Mouse (Mus musculus) myocyte (in vitro differentiated cells): ENCODE measurements at regions not wholly inside any gene's neighbourhood (a gene's known extent, or its start where the extent isn't known, plus 50 kb on each side); places are given as distances from the start of the nearest gene placed in this dataset.

Source experiments
- H3K27me3 ChIP-seq: one replicate; pipeline ENCODE4 v1.6.1; 2011; ENCODE audit not compliant: control insufficient read depth, insufficient read depth, insufficient read length
- H3K36me3 ChIP-seq: one replicate; pipeline ENCODE4 v1.6.1; 2011; ENCODE audit not compliant: control insufficient read depth, insufficient read depth
- H3K4me2 ChIP-seq: one replicate; pipeline ENCODE4 v1.6.1; 2011; ENCODE audit warnings: low read depth, control low read depth
- H3K4me3 ChIP-seq: one replicate; pipeline ENCODE4 v1.5.1; 2011; ENCODE audit warnings: mild to moderate bottlenecking, control low read depth, moderate library complexity
- H3K79me2 ChIP-seq: one replicate; pipeline ENCODE4 v1.6.1; 2011; ENCODE audit not compliant: control insufficient read depth, insufficient read depth
- H3ac ChIP-seq: one replicate; pipeline ENCODE4 v1.6.1; 2011; ENCODE audit not compliant: control insufficient read depth, insufficient read length
- CEBPB ChIP-seq: IDR thresholded peaks from 2 replicates; pipeline ENCODE4 v1.6.1; 2011; ENCODE audit warnings: mild to moderate bottlenecking, moderate library complexity; ENCODE audit not compliant: poor library complexity, insufficient read depth, severe bottlenecking
- E2F4 ChIP-seq: IDR thresholded peaks from one replicate; pipeline ENCODE4 v1.6.1; 2011; ENCODE audit warnings: mild to moderate bottlenecking, control low read depth, moderate library complexity; ENCODE audit not compliant: insufficient read depth
- MAX ChIP-seq: IDR thresholded peaks from one replicate; pipeline ENCODE4 v1.6.1; 2011; ENCODE audit warnings: low read depth, mild to moderate bottlenecking, control low read depth
- MYOD1 ChIP-seq, 3 experiments: IDR thresholded peaks; one replicate each; pipeline ENCODE4 v1.6.1; 2011; ENCODE audit warnings: control low read depth in 2 of 3, low read depth in 2 of 3, mild to moderate bottlenecking in 2 of 3, moderate library complexity in 1 of 3; ENCODE audit not compliant: insufficient read length in 2 of 3, control insufficient read depth in 1 of 3
- MYOG ChIP-seq, 3 experiments: IDR thresholded peaks; one replicate each; pipeline ENCODE4 v1.6.1; 2011; ENCODE audit warnings: control low read depth in 2 of 3, low read depth in 2 of 3, mild to moderate bottlenecking in 2 of 3; ENCODE audit not compliant: insufficient read length in 2 of 3, control insufficient read depth in 1 of 3, insufficient read depth in 1 of 3
- POLR2A ChIP-seq: IDR thresholded peaks from one replicate; pipeline ENCODE4 v1.6.1; 2011; ENCODE audit warnings: low read depth, mild to moderate bottlenecking, control low read depth, moderate library complexity; ENCODE audit not compliant: insufficient read length
- POLR2AphosphoS2 ChIP-seq: IDR thresholded peaks from one replicate; pipeline ENCODE4 v1.6.1; 2011; ENCODE audit warnings: low read depth, control low read depth; ENCODE audit not compliant: insufficient read length
- REST ChIP-seq: IDR thresholded peaks from one replicate; pipeline ENCODE4 v1.6.1; 2011; ENCODE audit warnings: mild to moderate bottlenecking, control low read depth, moderate library complexity; ENCODE audit not compliant: insufficient read depth, insufficient read length
- SRF ChIP-seq: IDR thresholded peaks from one replicate; pipeline ENCODE4 v1.6.1; 2011; ENCODE audit warnings: low read depth; ENCODE audit not compliant: control insufficient read depth, insufficient read length
- TCF12 ChIP-seq: IDR thresholded peaks from one replicate; pipeline ENCODE4 v1.6.1; 2011; ENCODE audit warnings: mild to moderate bottlenecking, control low read depth; ENCODE audit not compliant: poor library complexity, insufficient read depth, severe bottlenecking
- TCF3 ChIP-seq: IDR thresholded peaks from one replicate; pipeline ENCODE4 v1.6.1; 2011; ENCODE audit warnings: low read depth, control low read depth; ENCODE audit not compliant: insufficient read length
- USF1 ChIP-seq: IDR thresholded peaks from one replicate; pipeline ENCODE4 v1.6.1; 2011; ENCODE audit warnings: low read depth, mild to moderate bottlenecking, control low read depth, moderate library complexity

GRCm38 (mm10) chr15:97162305-97162704 lies 84.6 kb upstream of the Pced1b start:
- TF ChIP-seq MAX (no peak), TCF12 (no peak), REST (no peak), USF1 (no peak), MYOG (IDR thresholded peaks at IDR 0.05; ENCODE audit: control insufficient read depth in 1 of 3, insufficient read depth in 1 of 3, insufficient read length in 2 of 3, low read depth in 2 of 3) (no peak), E2F4 (no peak), SRF (no peak), MYOD1 (IDR thresholded peaks at IDR 0.05; ENCODE audit: control insufficient read depth in 1 of 3, insufficient read length in 2 of 3, low read depth in 2 of 3) (no peak), POLR2A (no peak), TCF3 (no peak)
- no peak overlapping the region for H3K4me3 ChIP-seq

DNA sequence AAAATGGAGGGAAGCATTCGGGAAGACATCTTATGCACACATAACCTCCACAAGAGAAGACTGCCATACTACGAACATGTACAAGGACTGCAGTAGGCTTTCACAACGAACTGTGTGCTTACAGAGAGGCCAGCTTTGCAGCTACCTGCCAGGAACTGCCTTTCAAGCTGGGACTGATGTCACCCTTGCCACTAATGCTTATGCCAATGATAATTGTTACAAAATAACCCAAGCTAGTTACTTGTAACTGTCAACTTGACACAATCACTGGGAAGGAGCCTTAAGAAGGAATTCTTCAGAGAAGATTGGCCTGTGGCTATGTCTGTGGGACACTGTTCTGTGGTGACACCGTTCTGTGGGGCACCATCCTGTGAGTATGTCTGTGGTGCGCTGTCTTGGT lies 85.4 kb upstream of the Pced1b start:
- no peak for TF ChIP-seq REST
- no peak for TF ChIP-seq E2F4
- no peak for TF ChIP-seq POLR2A
- no peak for TF ChIP-seq POLR2AphosphoS2
- no peaks in the 10 kb centered on the region for H3K27me3 ChIP-seq
- H3K4me3 ChIP-seq = no peak overlapping the region

More at GRCm38 (mm10) chr15:97162305-97162704, 84.6 kb upstream of the Pced1b start:
- no peaks in the 10 kb centered on the region for H3K79me2 ChIP-seq
- H3K4me2 ChIP-seq = no peak overlapping the region
- H3K36me3 ChIP-seq = no peaks in the 10 kb centered on the region
- H3K27me3 ChIP-seq = no peaks in the 10 kb centered on the region
- H3ac ChIP-seq = no peak overlapping the region

GRCm38 (mm10) chr15:97152354-97152753 lies 94.6 kb upstream of the Pced1b start:
- H3K79me2 ChIP-seq = no peaks in the 10 kb centered on the region
- no peak overlapping the region for H3K4me2 ChIP-seq
- no peaks in the 10 kb centered on the region for H3K27me3 ChIP-seq
- no peak overlapping the region for H3K4me3 ChIP-seq
- no peaks in the 10 kb centered on the region for H3K36me3 ChIP-seq
- no peak for TF ChIP-seq MYOG (IDR thresholded peaks at IDR 0.05; ENCODE audit: control insufficient read depth in 1 of 3, insufficient read depth in 1 of 3, insufficient read length in 2 of 3, low read depth in 2 of 3)
- no peak for TF ChIP-seq MAX
- no peak for TF ChIP-seq E2F4
- TF ChIP-seq POLR2A = no peak
- no peak for TF ChIP-seq TCF12
- TF ChIP-seq MYOD1 (IDR thresholded peaks at IDR 0.05; ENCODE audit: control insufficient read depth in 1 of 3, insufficient read length in 2 of 3, low read depth in 2 of 3) = no peak
- no peak for TF ChIP-seq SRF
- TF ChIP-seq CEBPB = no peak
- TF ChIP-seq REST = no peak
- TF ChIP-seq TCF3 = no peak
- TF ChIP-seq POLR2AphosphoS2 = no peak
- no peak for TF ChIP-seq USF1
- H3ac ChIP-seq = no peak overlapping the region

More for the DNA sequence above, 85.4 kb upstream of the Pced1b start:
- Histone ChIP-seq H3K79me2 (no peaks in the 10 kb centered on the region), H3ac (no peak overlapping the region), H3K4me2 (no peak overlapping the region), H3K36me3 (no peaks in the 10 kb centered on the region)

DNA sequence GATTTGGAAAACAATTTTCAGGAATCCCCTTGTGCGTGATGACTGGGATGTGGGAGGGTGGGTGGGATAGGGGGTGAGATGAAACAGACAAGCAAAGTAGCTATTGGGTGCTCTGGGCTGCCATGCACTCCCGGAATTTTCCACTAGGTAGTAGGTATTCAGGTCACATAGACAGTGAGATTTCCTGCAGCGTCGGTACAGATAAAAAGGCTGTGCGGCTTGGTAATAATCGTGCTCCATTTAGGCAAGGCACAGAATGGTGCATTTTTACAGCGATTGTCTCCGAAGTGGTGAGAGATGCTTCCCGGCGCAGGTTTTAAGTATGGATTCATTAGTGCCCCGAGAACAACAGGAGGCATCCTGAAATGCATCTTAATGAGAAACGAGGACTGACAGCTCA lies 95.1 kb upstream of the Pced1b start:
- no peaks in the 10 kb centered on the region for H3K79me2 ChIP-seq
- H3K27me3 ChIP-seq = no peaks in the 10 kb centered on the region
- no peaks in the 10 kb centered on the region for H3K36me3 ChIP-seq
- H3ac ChIP-seq = no peak overlapping the region
- H3K4me2 ChIP-seq = no peak overlapping the region
- H3K4me3 ChIP-seq = no peak overlapping the region
- TF ChIP-seq MYOD1 (IDR thresholded peaks at IDR 0.05; ENCODE audit: control insufficient read depth in 1 of 3, insufficient read length in 2 of 3, low read depth in 2 of 3) (no peak), TCF12 (no peak), POLR2AphosphoS2 (no peak), POLR2A (no peak), CEBPB (no peak), REST (no peak), USF1 (no peak)

DNA sequence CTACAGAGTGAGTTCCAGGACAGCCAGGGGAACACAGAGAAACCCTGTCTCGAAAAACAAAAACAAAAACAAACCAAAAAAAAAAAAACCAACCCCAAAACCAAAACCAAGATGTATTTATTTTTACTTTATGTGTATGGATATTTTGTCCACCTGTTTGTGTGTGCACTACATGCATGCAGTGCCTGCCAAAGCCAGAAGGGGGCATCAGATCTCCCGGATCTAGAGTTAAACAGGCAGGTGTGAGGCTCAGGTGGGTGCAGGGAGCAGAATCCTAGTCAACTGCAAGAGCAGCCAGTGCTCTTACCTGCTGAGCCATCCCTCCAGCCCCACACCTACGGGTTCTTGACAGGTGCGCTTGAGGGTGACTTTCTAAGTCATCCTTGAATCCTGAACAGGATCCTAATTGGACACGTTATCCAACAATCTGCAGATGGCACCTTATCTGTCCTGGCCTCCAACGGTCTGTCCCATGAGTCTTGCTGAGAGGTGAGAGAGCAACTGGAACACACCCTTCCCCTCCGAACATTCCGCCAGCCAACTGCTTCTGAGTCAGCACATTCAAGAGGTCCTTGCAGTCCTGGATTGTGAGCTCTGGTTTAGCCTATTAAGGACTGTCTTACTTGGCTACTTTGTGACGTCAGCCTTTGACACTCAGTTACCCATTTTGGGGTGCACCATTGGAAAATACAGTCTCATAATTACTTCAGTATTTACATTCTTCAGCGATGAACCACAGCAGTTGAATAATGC lies 95.4 kb upstream of the Slc38a4 start:
- TF ChIP-seq POLR2A = no peak
- no peak for TF ChIP-seq SRF
- no peak for TF ChIP-seq USF1
- TF ChIP-seq CEBPB = no peak
- TF ChIP-seq POLR2AphosphoS2 = no peak
- TF ChIP-seq MAX = no peak
- TF ChIP-seq TCF12 = no peak
- TF ChIP-seq TCF3 = no peak
- no peak for TF ChIP-seq E2F4
- no peak for TF ChIP-seq MYOG (IDR thresholded peaks at IDR 0.05; ENCODE audit: control insufficient read depth in 1 of 3, insufficient read depth in 1 of 3, insufficient read length in 2 of 3, low read depth in 2 of 3)
- no peak for TF ChIP-seq REST
- TF ChIP-seq MYOD1 (IDR thresholded peaks at IDR 0.05; ENCODE audit: control insufficient read depth in 1 of 3, insufficient read length in 2 of 3, low read depth in 2 of 3) = no peak
- H3K4me3 ChIP-seq = no peak overlapping the region
- H3K79me2 ChIP-seq = no peaks in the 10 kb centered on the region
- H3K27me3 ChIP-seq = no peaks in the 10 kb centered on the region
- H3K36me3 ChIP-seq = no peaks in the 10 kb centered on the region
- H3ac ChIP-seq = no peak overlapping the region
- H3K4me2 ChIP-seq = no peak overlapping the region
